ENCODE assay signal across 8 mouse cellular contexts in the genomic region with DNA sequence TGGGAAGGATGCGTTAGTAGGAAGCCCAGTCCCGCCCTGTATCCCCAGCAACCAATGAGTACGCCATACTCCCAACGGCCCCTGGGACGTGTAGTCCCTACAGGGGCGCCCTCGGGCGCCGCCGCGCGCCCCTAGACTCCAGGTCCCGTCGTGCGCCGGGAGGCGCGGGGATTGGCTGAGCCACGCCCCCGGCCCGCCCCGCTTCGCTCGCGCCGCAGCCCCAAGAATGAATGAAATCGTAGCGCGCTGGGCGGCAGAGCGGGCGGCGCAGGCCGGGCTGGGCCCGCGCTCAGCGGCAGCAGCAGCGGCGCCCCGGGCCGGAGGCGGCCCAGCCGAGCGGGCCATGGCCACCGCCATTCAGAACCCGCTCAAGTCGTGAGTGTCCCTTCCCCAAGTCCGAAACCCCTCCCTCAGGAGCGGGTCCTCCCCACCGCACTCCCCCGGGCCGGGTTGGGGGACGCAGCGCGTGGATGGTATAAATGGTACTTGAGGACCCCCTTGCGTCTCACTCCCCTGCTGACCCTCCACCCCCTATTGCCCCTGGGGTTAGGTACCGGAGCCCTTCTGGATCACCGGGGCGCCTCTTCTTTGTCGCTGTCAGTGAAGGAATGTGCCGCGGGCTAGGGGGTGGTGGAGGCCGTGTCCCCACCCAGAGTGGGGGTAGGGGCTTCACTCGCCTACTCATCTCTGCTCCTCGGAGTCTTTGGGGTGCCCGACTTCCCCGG. TPM values are rescaled to one million over a fixed set of nuclear protein-coding genes. Genes with fewer than 3 reads are reported as not detected.
A peak's percentile ranks its signal among the peaks of the same experiment; 100 is the strongest.
DNase-seq lines count a peak whose midpoint lies in the region; ATAC-seq and TF ChIP-seq lines count a peak whose summit lies in the region.

A gene (plus strand): TSS at position 214 of the 725 bp plus-strand sequence.

- peak; percentile 83 for ATAC-seq in embryonic facial prominence, embryonic 13.5 days (ENCODE audit: insufficient number of reproducible peaks, insufficient read depth, low FRiP score, low TSS enrichment, low read depth)
- peak; percentile 74 for ATAC-seq in limb, embryonic 14.5 days (ENCODE audit: low FRiP score, low read depth)
- ATAC-seq in midbrain, embryonic 15.5 days (replicated peaks): peak; percentile 86
- ATAC-seq in stomach, embryonic 15.5 days (ENCODE audit: insufficient read depth, low FRiP score, low read depth): peak; percentile 82

- DNase-seq in CD4-positive, CD25-positive, alpha-beta regulatory T cell, adult 2 months (ENCODE audit: low read depth, low spot score): peak; percentile 69
- DNase-seq in adrenal gland, postnatal 25 days: peak; percentile 80
- DNase-seq in heart, embryonic 10.5 days (ENCODE audit: low spot score): peak; percentile 93
- DNase-seq in kidney, adult 9 months: peak; percentile 51
- peak; percentile 86 for DNase-seq in limb, embryonic 14.5 days (ENCODE audit: low spot score)

- H3K27ac ChIP-seq in embryonic facial prominence, embryonic 13.5 days: no peak within 1 kb of the TSS
- peak within 1 kb of the TSS; percentile 69 for H3K27ac ChIP-seq in heart, embryonic 10.5 days
- H3K27ac ChIP-seq in limb, embryonic 14.5 days (replicated peaks; ENCODE audit: low read depth, low read length): no peak within 1 kb of the TSS
- peak within 1 kb of the TSS; percentile 91 for H3K27ac ChIP-seq in midbrain, embryonic 15.5 days
- no peak within 1 kb of the TSS for H3K27ac ChIP-seq in stomach, embryonic 15.5 days

- H3K36me3 ChIP-seq in embryonic facial prominence, embryonic 13.5 days: no peaks in the 10 kb centered on the region
- no peaks in the 10 kb centered on the region for H3K36me3 ChIP-seq in heart, embryonic 10.5 days
- H3K36me3 ChIP-seq in limb, embryonic 14.5 days (ENCODE audit: control insufficient read depth, insufficient read depth, low read length): no peaks in the 10 kb centered on the region
- H3K36me3 ChIP-seq in midbrain, embryonic 15.5 days (replicated peaks): no peaks in the 10 kb centered on the region
- no peaks in the 10 kb centered on the region for H3K36me3 ChIP-seq in stomach, embryonic 15.5 days

- H3K9me3 ChIP-seq in embryonic facial prominence, embryonic 13.5 days: no peaks in the 10 kb centered on the region
- no peaks in the 10 kb centered on the region; the same call in 1 of the 2 replicates for H3K9me3 ChIP-seq in heart, embryonic 10.5 days
- H3K9me3 ChIP-seq in limb, embryonic 14.5 days (ENCODE audit: control insufficient read depth, low read length): no peaks in the 10 kb centered on the region
- no peaks in the 10 kb centered on the region for H3K9me3 ChIP-seq in midbrain, embryonic 15.5 days
- no peaks in the 10 kb centered on the region for H3K9me3 ChIP-seq in stomach, embryonic 15.5 days

- peaks cover 20% of the 10 kb centered on the region; the same call in 1 of the 2 replicates for H3K27me3 ChIP-seq in embryonic facial prominence, embryonic 13.5 days
- peaks cover 62% of the 10 kb centered on the region for H3K27me3 ChIP-seq in heart, embryonic 10.5 days (ENCODE audit: insufficient read depth, poor library complexity, severe bottlenecking)
- H3K27me3 ChIP-seq in limb, embryonic 14.5 days (ENCODE audit: control insufficient read depth, insufficient read depth, low read length): peaks cover 7% of the 10 kb centered on the region; the same call in 1 of the 2 replicates
- H3K27me3 ChIP-seq in midbrain, embryonic 15.5 days (replicated peaks): no peaks in the 10 kb centered on the region
- H3K27me3 ChIP-seq in stomach, embryonic 15.5 days (replicated peaks): peaks cover 24% of the 10 kb centered on the region

- H3K4me1 ChIP-seq in embryonic facial prominence, embryonic 13.5 days: peaks cover 51% of the 10 kb centered on the region
- peaks cover 40% of the 10 kb centered on the region for H3K4me1 ChIP-seq in heart, embryonic 10.5 days
- peaks cover 33% of the 10 kb centered on the region for H3K4me1 ChIP-seq in limb, embryonic 14.5 days (ENCODE audit: control insufficient read depth, insufficient read depth, low read length)
- peaks cover 39% of the 10 kb centered on the region for H3K4me1 ChIP-seq in midbrain, embryonic 15.5 days
- peaks cover 29% of the 10 kb centered on the region for H3K4me1 ChIP-seq in stomach, embryonic 15.5 days

- H3K4me3 ChIP-seq in embryonic facial prominence, embryonic 13.5 days: peak within 1 kb of the TSS; percentile 62
- H3K4me3 ChIP-seq in heart, embryonic 10.5 days: peak within 1 kb of the TSS; percentile 66
- H3K4me3 ChIP-seq in limb, embryonic 14.5 days (replicated peaks; ENCODE audit: low read length): peak within 1 kb of the TSS; percentile 53
- H3K4me3 ChIP-seq in midbrain, embryonic 15.5 days: peak within 1 kb of the TSS; percentile 90
- peak within 1 kb of the TSS; percentile 52 for H3K4me3 ChIP-seq in stomach, embryonic 15.5 days (replicated peaks)

- peak within 1 kb of the TSS; percentile 97 for H3K4me2 ChIP-seq in embryonic facial prominence, embryonic 13.5 days
- peak within 1 kb of the TSS; percentile 100 for H3K4me2 ChIP-seq in limb, embryonic 14.5 days (replicated peaks; ENCODE audit: low read depth, low read length, severe bottlenecking)
- peak within 1 kb of the TSS; percentile 87 for H3K4me2 ChIP-seq in midbrain, embryonic 15.5 days
- H3K4me2 ChIP-seq in stomach, embryonic 15.5 days: peak within 1 kb of the TSS; percentile 96

- H3K9ac ChIP-seq in embryonic facial prominence, embryonic 13.5 days: peak within 1 kb of the TSS; percentile 76
- peak within 1 kb of the TSS; percentile 52 for H3K9ac ChIP-seq in limb, embryonic 14.5 days (ENCODE audit: low read depth, low read length, severe bottlenecking)
- peak within 1 kb of the TSS; percentile 94 for H3K9ac ChIP-seq in midbrain, embryonic 15.5 days
- H3K9ac ChIP-seq in stomach, embryonic 15.5 days: peak within 1 kb of the TSS; percentile 22; the same call in 1 of the 2 replicates

- WGBS in embryonic facial prominence, embryonic 13.5 days: under 1% methylated on average over 66 of the region's 67 CpGs
- under 1% methylated on average over 67 of the region's 67 CpGs for WGBS in heart, embryonic 10.5 days
- under 1% methylated on average over 58 of the region's 67 CpGs for WGBS in limb, embryonic 14.5 days
- WGBS in midbrain, embryonic 15.5 days: under 1% methylated on average over 61 of the region's 67 CpGs
- under 1% methylated on average over 64 of the region's 67 CpGs for WGBS in stomach, embryonic 15.5 days

- TF ChIP-seq POLR2A in limb, embryonic 14.5 days (IDR thresholded peaks at IDR 0.05; ENCODE audit: borderline replicate concordance, extremely low read depth, insufficient read depth, insufficient read length): no peak

RNA-seq across cellular contexts. Expression of the gene that starts here (rescaled TPM):
- total RNA-seq in adrenal gland, postnatal 25 days (2021): 0.95 and 1.6 TPM in 2 replicates
- 28.4 and 29.9 TPM in 2 replicates for polyA plus RNA-seq in embryonic facial prominence, embryonic 13.5 days (2015; fragmentation: Nextera tagmentation; extraction: Ambion mirVana)
- polyA plus RNA-seq in heart, embryonic 10.5 days (2016; fragmentation: Nextera tagmentation; extraction: Ambion mirVana): 2.5 and 8.7 TPM in 2 replicates
- 10.6 and 10.7 TPM in 2 replicates for polyA plus RNA-seq in limb, embryonic 14.5 days (2012; rRNA removed)
- polyA plus RNA-seq in limb, embryonic 14.5 days (2014; fragmentation: Nextera tagmentation; extraction: Ambion mirVana): 13.2 and 13.7 TPM in 2 replicates
- 256 and 261 TPM in 2 replicates for polyA plus RNA-seq in midbrain, embryonic 15.5 days (2015; fragmentation: Nextera tagmentation; extraction: Ambion mirVana)
- 7.6 and 8.2 TPM in 2 replicates for polyA plus RNA-seq in stomach, embryonic 15.5 days (2015; fragmentation: Nextera tagmentation; extraction: Ambion mirVana)

Comparison
In these comparisons a context has a peak if more than half of its experiments do, and no peak if none do; other contexts are left out.
1. H3K27ac ChIP-seq: peak in heart, embryonic 10.5 days (single experiment) and midbrain, embryonic 15.5 days (single experiment); none in embryonic facial prominence, embryonic 13.5 days (single experiment), limb, embryonic 14.5 days (single experiment) and stomach, embryonic 15.5 days (single experiment).
2. H3K9ac ChIP-seq: peak in every context shown above with its lines; median percentile 94 in midbrain, embryonic 15.5 days; 76 in embryonic facial prominence, embryonic 13.5 days; 52 in limb, embryonic 14.5 days; 22 in stomach, embryonic 15.5 days.
3. Peak in every context shown above with its lines, with median percentiles within 50 percentile points of each other: DNase-seq, ATAC-seq, H3K4me2 ChIP-seq and H3K4me3 ChIP-seq.